Mouse (Mus musculus): ENCODE results near the gene Gm20547. TPM values are rescaled to one million over a fixed set of nuclear protein-coding genes. Genes with fewer than 3 reads are reported as not detected.
"Not testable (repeated sequence)": the region's sequence is repeated elsewhere in the genome, so short reads cannot be mapped to it uniquely, and the experiment has no call there.

Gm20547 gene
- polyA plus RNA-seq, 1 experiment from 2014 or later = 0.18 TPM

GRCm38 (mm10) chr17:34911945-34912351 lies 30.1 kb upstream of the Gm20547 start:
- ATAC-seq (ENCODE audit: insufficient number of reproducible peaks, insufficient read depth, low FRiP score, low TSS enrichment, low read depth) = peak; percentile 31; the same call in 1 of the 2 replicates
- H3K4me2 ChIP-seq = no peak overlapping the region
- H3K27ac ChIP-seq = no peak overlapping the region
- H3K4me3 ChIP-seq (replicated peaks) = no peak overlapping the region
- H3K4me1 ChIP-seq (replicated peaks) = peaks cover 9% of the 10 kb centered on the region; the same call in 1 of the 2 replicates
- 49% methylated on average over 5 of the region's 5 CpGs for WGBS
- H3K9me3 ChIP-seq = no peaks in the 10 kb centered on the region
- H3K36me3 ChIP-seq = peaks cover 71% of the 10 kb centered on the region
- no peak overlapping the region for H3K9ac ChIP-seq (replicated peaks)
- H3K27me3 ChIP-seq = no peaks in the 10 kb centered on the region

GRCm38 (mm10) chr17:34910982-34911381 lies 29.1 kb upstream of the Gm20547 start:
- Histone ChIP-seq H3K27ac (no peak overlapping the region), H3K9ac (replicated peaks) (no peak overlapping the region), H3K27me3 (no peaks in the 10 kb centered on the region), H3K4me1 (replicated peaks) (peaks cover 9% of the 10 kb centered on the region; the same call in 1 of the 2 replicates), H3K4me3 (replicated peaks) (no peak overlapping the region), H3K9me3 (no peaks in the 10 kb centered on the region), H3K36me3 (peaks cover 81% of the 10 kb centered on the region), H3K4me2 (no peak overlapping the region)
- no peak for ATAC-seq (ENCODE audit: insufficient number of reproducible peaks, insufficient read depth, low FRiP score, low TSS enrichment, low read depth)
- WGBS = 86% methylated on average over 10 of the region's 10 CpGs

- no peak overlapping the region for H3K4me2 ChIP-seq
- no peak overlapping the region for H3K27ac ChIP-seq
- peaks cover 66% of the 10 kb centered on the region for H3K36me3 ChIP-seq
- no peaks in the 10 kb centered on the region for H3K27me3 ChIP-seq
- no peak for ATAC-seq (ENCODE audit: insufficient number of reproducible peaks, insufficient read depth, low FRiP score, low TSS enrichment, low read depth)
- H3K9me3 ChIP-seq = no peaks in the 10 kb centered on the region
- no peak overlapping the region for H3K4me3 ChIP-seq (replicated peaks)
- H3K9ac ChIP-seq (replicated peaks) = no peak overlapping the region
- 91% methylated on average over 9 of the region's 9 CpGs for WGBS
- H3K4me1 ChIP-seq (replicated peaks) = peaks cover 14% of the 10 kb centered on the region
Measured at GRCm38 (mm10) chr17:34902895-34903294, 21.1 kb upstream of the Gm20547 start.

GRCm38 (mm10) chr17:34901948-34902347 lies 20.1 kb upstream of the Gm20547 start:
- 93% methylated on average over 9 of the region's 10 CpGs for WGBS
- H3K27ac ChIP-seq; ATAC-seq (ENCODE audit: insufficient number of reproducible peaks, insufficient read depth, low FRiP score, low TSS enrichment, low read depth); H3K4me3 ChIP-seq (replicated peaks); H3K9me3 ChIP-seq; H3K9ac ChIP-seq (replicated peaks); H3K4me2 ChIP-seq; H3K27me3 ChIP-seq: not testable (repeated sequence)
- peaks cover 57% of the 10 kb centered on the region for H3K36me3 ChIP-seq
- peaks cover 22% of the 10 kb centered on the region for H3K4me1 ChIP-seq (replicated peaks)

- H3K9ac ChIP-seq (replicated peaks); H3K27me3 ChIP-seq; H3K9me3 ChIP-seq; H3K27ac ChIP-seq; ATAC-seq (ENCODE audit: insufficient number of reproducible peaks, insufficient read depth, low FRiP score, low TSS enrichment, low read depth); H3K4me3 ChIP-seq (replicated peaks): not testable (repeated sequence)
- peaks cover 57% of the 10 kb centered on the region for H3K36me3 ChIP-seq
- H3K4me1 ChIP-seq (replicated peaks) = peaks cover 33% of the 10 kb centered on the region
- H3K4me2 ChIP-seq = peak overlapping the region; percentile 91; the same call in 1 of the 2 replicates
Measured at GRCm38 (mm10) chr17:34900826-34901225, 19.0 kb upstream of the Gm20547 start.

GRCm38 (mm10) chr17:34899890-34900243 lies 18.0 kb upstream of the Gm20547 start:
- 4% methylated on average over 5 of the region's 5 CpGs for WGBS
- peak overlapping the region; percentile 98 for H3K9ac ChIP-seq (replicated peaks)
- no peaks in the 10 kb centered on the region for H3K27me3 ChIP-seq
- H3K4me3 ChIP-seq (replicated peaks) = peak overlapping the region; percentile 99
- H3K9me3 ChIP-seq = no peaks in the 10 kb centered on the region
- H3K4me1 ChIP-seq (replicated peaks) = peaks cover 40% of the 10 kb centered on the region
- no peak for ATAC-seq (ENCODE audit: insufficient number of reproducible peaks, insufficient read depth, low FRiP score, low TSS enrichment, low read depth)
- peak overlapping the region; percentile 91 for H3K4me2 ChIP-seq
- peak overlapping the region; percentile 97 for H3K27ac ChIP-seq
- peaks cover 51% of the 10 kb centered on the region for H3K36me3 ChIP-seq

GRCm38 (mm10) chr17:34899053-34899889 lies 17.4 kb upstream of the Gm20547 start:
- no peaks in the 10 kb centered on the region for H3K27me3 ChIP-seq
- H3K9ac ChIP-seq (replicated peaks) = peak overlapping the region; percentile 98
- peak overlapping the region; percentile 97 for H3K27ac ChIP-seq
- peaks cover 40% of the 10 kb centered on the region for H3K4me1 ChIP-seq (replicated peaks)
- peak overlapping the region; percentile 91 for H3K4me2 ChIP-seq
- peak overlapping the region; percentile 99 for H3K4me3 ChIP-seq (replicated peaks)
- no peak for ATAC-seq (ENCODE audit: insufficient number of reproducible peaks, insufficient read depth, low FRiP score, low TSS enrichment, low read depth)
- H3K36me3 ChIP-seq = peaks cover 45% of the 10 kb centered on the region
- H3K9me3 ChIP-seq = no peaks in the 10 kb centered on the region
- 2% methylated on average over 43 of the region's 45 CpGs for WGBS

- WGBS = 1% methylated on average over 28 of the region's 47 CpGs
- Histone ChIP-seq H3K27me3 (no peaks in the 10 kb centered on the region), H3K9ac (replicated peaks) (peak overlapping the region; percentile 98), H3K4me3 (replicated peaks) (peak overlapping the region; percentile 99), H3K4me2 (peak overlapping the region; percentile 91), H3K27ac (peak overlapping the region; percentile 97), H3K9me3 (no peaks in the 10 kb centered on the region), H3K36me3 (peaks cover 39% of the 10 kb centered on the region), H3K4me1 (replicated peaks) (peaks cover 40% of the 10 kb centered on the region)
- ATAC-seq (ENCODE audit: insufficient number of reproducible peaks, insufficient read depth, low FRiP score, low TSS enrichment, low read depth) = no peak
Measured at GRCm38 (mm10) chr17:34898706-34899052, 16.8 kb upstream of the Gm20547 start.

GRCm38 (mm10) chr17:34898160-34898586 lies 16.3 kb upstream of the Gm20547 start, which contains the start of the genes C2 and Ehmt2:
Gene C2 (minus strand): TSS chr17:34898265.
Gene Ehmt2 (plus strand): TSS chr17:34898469.
- Histone ChIP-seq H3K27ac (peak within 1 kb of the TSS; percentile 97), H3K4me3 (replicated peaks) (peak within 1 kb of the TSS; percentile 99), H3K4me1 (replicated peaks) (peaks cover 45% of the 10 kb centered on the region), H3K9me3 (no peaks in the 10 kb centered on the region), H3K36me3 (peaks cover 34% of the 10 kb centered on the region), H3K27me3 (no peaks in the 10 kb centered on the region), H3K4me2 (peak within 1 kb of the TSS; percentile 91), H3K9ac (replicated peaks) (peak within 1 kb of the TSS; percentile 98)
- under 1% methylated on average over 28 of the region's 44 CpGs for WGBS
- ATAC-seq (ENCODE audit: insufficient number of reproducible peaks, insufficient read depth, low FRiP score, low TSS enrichment, low read depth) = no peak

GRCm38 (mm10) chr17:34897373-34898159 lies 15.7 kb upstream of the Gm20547 start:
- 20% methylated on average over 10 of the region's 10 CpGs for WGBS
- Histone ChIP-seq H3K27ac (peak overlapping the region; percentile 97), H3K36me3 (peaks cover 28% of the 10 kb centered on the region), H3K27me3 (no peaks in the 10 kb centered on the region), H3K4me1 (replicated peaks) (peaks cover 48% of the 10 kb centered on the region), H3K4me3 (replicated peaks) (peak overlapping the region; percentile 99), H3K9me3 (no peaks in the 10 kb centered on the region), H3K4me2 (peak overlapping the region; percentile 91), H3K9ac (replicated peaks) (peak overlapping the region; percentile 98)
- no peak for ATAC-seq (ENCODE audit: insufficient number of reproducible peaks, insufficient read depth, low FRiP score, low TSS enrichment, low read depth)

- Histone ChIP-seq H3K4me3 (replicated peaks) (peak overlapping the region; percentile 88), H3K36me3 (peaks cover 19% of the 10 kb centered on the region), H3K27me3 (no peaks in the 10 kb centered on the region), H3K4me1 (replicated peaks) (peaks cover 48% of the 10 kb centered on the region), H3K9me3 (no peaks in the 10 kb centered on the region), H3K27ac (no peak overlapping the region), H3K9ac (replicated peaks) (no peak overlapping the region), H3K4me2 (peak overlapping the region; percentile 17; the same call in 1 of the 2 replicates)
- no peak for ATAC-seq (ENCODE audit: insufficient number of reproducible peaks, insufficient read depth, low FRiP score, low TSS enrichment, low read depth)
- WGBS = 85% methylated on average over 17 of the region's 17 CpGs
Measured at GRCm38 (mm10) chr17:34896366-34896765, 14.5 kb upstream of the Gm20547 start.
